Mouse (Mus musculus): ENCODE measurements around the gene Vapa. TPM values are rescaled to one million over a fixed set of nuclear protein-coding genes. Genes with fewer than 3 reads are reported as not detected.

Vapa gene
- polyA plus RNA-seq, 1 experiment = 174 TPM

- no peak for TF ChIP-seq GATA1 (IDR thresholded peaks at IDR 0.05; ENCODE audit: low read length)
Measured at GRCm38 (mm10) chr17:65639144-65639543, 25.8 kb upstream of the Vapa start.

DNA sequence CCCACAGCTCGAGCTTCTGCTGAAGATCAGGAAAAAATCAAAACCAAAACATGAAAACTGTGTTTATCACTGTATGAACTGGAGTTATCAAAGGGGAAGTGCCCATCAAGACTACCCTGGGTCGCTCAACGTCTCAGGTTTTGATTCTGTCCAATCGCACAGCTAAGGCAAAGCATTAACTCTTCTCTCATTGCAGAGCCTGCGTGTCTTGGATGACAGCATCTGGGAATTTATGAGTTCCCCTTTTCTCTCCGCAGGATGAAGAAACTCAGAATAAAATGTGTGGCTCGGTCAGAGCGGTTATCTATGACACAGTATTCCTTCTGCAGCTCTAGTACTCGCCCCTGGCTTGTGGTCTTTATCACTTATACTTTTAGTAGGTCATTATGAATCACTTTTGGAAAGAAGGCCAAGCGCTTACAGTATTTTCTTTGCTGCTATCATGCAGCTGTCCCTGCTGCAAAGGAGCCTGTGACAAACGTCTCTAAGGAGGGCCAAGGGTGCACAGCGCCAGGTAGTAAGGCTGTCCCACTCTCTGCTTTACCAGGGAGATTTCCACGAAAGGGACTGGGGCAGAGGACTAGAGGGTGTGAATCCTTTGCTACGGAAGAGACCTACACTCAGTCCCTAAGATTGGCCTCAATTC is 22.5 kb upstream of the Vapa start:
- TF ChIP-seq GATA1 (IDR thresholded peaks at IDR 0.05; ENCODE audit: low read length) = no peak

DNA sequence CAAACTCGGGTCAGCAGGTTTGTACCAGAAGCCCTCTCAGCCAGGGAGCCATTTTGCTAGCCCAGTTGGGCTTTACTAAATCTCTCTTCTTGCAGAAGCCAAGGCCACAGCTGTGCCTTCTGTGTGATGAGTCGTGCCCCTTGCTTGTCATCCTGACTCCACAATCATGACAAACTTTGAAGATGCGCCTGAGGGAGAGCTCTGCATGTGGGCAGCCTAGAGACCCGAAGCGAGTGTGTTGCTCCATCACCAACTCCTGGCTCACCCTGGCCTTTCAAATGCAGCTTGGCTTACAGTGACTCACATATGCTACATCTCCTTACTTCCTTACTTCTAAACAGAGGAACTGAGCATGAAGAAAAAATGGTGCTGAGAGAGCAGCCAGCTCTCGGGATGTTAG is 16.6 kb upstream of the Vapa start:
- TF ChIP-seq GATA1 (IDR thresholded peaks at IDR 0.05; ENCODE audit: low read length) = no peak

- no peak for TF ChIP-seq GATA1 (IDR thresholded peaks at IDR 0.05; ENCODE audit: low read length)
Measured at GRCm38 (mm10) chr17:65626301-65626700, 12.9 kb upstream of the Vapa start.

- TF ChIP-seq GATA1 (IDR thresholded peaks at IDR 0.05; ENCODE audit: low read length) = no peak
Measured at GRCm38 (mm10) chr17:65625563-65625962, 12.2 kb upstream of the Vapa start.

- no peak for TF ChIP-seq GATA1 (IDR thresholded peaks at IDR 0.05; ENCODE audit: low read length)
Measured at GRCm38 (mm10) chr17:65623130-65623529, 9.8 kb upstream of the Vapa start.

DNA sequence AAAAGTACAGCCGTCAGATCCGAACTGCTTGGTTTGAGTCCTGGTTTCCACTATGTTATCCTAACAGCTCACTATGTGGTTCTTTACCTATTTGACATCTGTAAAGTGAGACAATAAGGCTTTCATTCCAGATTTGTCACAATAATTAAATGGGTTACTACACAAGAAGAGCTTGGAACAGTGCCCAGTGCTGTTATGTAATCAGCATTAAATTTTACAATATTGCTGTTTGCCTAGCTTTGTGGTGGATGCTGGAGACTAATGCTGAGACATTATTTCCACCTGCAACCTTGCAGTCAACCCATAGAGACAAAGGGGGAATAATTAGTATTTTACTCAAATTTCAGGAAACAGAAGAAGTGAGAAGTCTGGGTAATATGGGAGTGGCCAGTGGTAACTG is 5.1 kb upstream of the Vapa start:
- no peak for TF ChIP-seq GATA1 (IDR thresholded peaks at IDR 0.05; ENCODE audit: low read length)

DNA sequence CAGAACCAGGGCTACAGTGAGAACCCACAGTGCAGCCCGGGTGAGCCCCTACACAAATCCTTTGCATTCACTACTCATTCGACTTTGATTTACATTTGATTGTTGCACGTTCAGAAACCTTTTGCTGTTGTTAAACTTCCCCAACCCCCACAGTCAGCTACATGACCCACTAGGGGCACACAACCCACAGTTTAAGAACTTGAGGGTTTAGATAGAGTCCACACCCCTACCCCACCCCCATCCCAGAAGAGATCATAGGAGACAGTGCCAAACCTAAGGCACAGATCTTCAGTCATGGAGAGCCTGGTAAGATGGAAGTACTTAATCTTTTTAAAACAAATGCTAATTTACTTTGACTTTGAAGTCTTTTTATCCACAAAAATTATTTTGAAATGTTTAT is 2.3 kb upstream of the Vapa start:
- TF ChIP-seq GATA1 (IDR thresholded peaks at IDR 0.05; ENCODE audit: low read length) = no peak

GRCm38 (mm10) chr17:65614431-65614830 is 1.1 kb upstream of the Vapa start:
- TF ChIP-seq GATA1 (IDR thresholded peaks at IDR 0.05; ENCODE audit: low read length) = no peak

DNA sequence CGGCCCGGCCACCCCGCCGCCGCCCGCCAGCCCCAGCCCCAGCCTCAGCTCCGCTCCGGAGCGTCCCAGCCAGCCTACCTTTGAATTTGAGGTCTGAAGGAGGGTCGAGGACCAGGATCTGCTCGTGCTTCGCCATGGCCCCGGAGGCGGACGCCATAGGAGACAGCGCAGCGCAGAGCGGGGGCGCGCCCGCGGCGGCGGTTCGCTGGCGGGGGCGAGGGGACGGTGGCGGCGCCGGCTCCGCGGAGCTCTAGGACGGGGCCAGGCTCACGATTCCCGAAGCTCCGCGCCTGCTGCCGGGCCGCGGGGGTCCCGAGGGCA is 253 bp downstream of the Vapa start:
- TF ChIP-seq GATA1 (IDR thresholded peaks at IDR 0.05; ENCODE audit: low read length) = no peak

DNA sequence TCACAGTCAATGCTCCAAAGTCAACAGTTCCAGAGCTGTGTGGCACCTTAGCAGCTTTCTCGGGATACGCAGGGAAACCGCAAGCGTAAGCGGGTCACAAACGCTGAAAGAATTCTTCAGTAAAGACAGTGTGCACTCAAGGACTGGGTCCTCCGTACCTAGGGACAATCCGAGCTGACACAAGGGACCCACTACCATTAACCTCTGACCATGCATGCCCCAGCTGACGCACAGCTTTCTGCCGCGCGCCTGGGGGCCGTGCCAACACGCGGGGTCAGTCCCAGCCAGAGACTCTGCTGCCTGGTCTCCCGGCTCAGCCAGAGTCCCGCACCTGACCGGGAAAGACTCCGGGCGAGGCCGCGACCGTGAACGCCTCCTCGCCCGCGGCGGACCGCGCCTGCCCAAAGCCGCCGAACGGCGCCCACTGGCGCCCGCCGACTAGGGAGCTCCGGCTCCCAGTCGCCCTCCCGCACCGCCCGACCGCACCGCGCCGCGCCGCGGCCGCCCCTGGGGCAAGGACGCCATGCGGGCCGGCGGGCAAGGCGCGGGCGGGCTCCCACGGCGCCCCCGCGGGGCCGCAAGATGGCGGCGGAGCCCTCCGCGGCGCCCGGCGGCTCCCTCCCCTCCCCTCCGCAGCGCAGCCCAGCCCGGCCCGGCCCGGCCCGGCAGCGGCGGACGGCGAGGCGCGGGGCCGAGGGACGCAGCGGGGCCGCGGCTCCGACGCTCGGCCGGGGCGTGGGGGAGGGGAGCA is 789 bp downstream of the Vapa start:
- TF ChIP-seq GATA1 (IDR thresholded peaks at IDR 0.05; ENCODE audit: low read length) = no peak

DNA sequence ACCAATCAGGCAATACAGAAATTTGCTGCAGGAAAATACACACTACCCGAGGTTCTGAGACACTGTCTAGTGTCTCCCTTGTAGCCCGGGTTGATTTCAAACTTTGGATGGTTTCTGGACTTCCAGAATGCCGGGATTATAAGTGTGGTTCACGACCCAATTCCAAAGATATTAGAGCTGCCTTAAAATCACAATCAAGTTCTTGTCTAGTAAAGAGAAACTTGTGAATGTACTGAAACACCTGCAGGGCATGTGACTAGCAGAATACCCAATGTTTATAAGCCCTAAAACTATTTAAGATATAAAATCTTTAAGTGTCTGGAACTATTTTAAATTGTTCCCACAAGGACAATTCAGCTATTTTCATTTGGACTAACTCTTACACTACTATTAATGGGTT is 1.6 kb downstream of the Vapa start:
- no peak for TF ChIP-seq GATA1 (IDR thresholded peaks at IDR 0.05; ENCODE audit: low read length)

GRCm38 (mm10) chr17:65608743-65609142 is 4.6 kb downstream of the Vapa start:
- TF ChIP-seq GATA1 (IDR thresholded peaks at IDR 0.05; ENCODE audit: low read length) = peak; percentile 77

- no peak for TF ChIP-seq GATA1 (IDR thresholded peaks at IDR 0.05; ENCODE audit: low read length)
Measured at GRCm38 (mm10) chr17:65608312-65608687, 5.1 kb downstream of the Vapa start.

GRCm38 (mm10) chr17:65607574-65608311 is 5.6 kb downstream of the Vapa start:
- TF ChIP-seq GATA1 (IDR thresholded peaks at IDR 0.05; ENCODE audit: low read length) = no peak

GRCm38 (mm10) chr17:65606014-65606413 is 7.3 kb downstream of the Vapa start:
- TF ChIP-seq GATA1 (IDR thresholded peaks at IDR 0.05; ENCODE audit: low read length) = peak; percentile 42

DNA sequence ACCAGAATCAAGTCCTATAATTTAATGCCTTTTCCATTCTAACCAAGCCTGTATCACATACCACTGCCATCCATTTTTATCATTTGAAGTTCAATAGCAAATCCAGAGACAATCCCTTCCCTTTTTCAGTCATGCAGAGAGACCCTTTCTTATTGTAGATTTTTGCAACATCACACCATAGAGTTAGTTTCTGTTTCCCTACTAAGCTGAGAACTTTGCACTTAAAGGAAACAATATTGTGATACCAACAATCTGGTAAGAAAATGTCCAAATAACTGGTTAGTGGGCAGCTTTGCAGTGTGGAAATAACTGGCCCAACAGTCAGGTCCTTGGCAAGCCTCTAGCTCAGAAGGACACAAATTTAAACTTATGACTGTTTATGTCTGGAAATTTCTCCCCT is 8.5 kb downstream of the Vapa start:
- no peak for TF ChIP-seq GATA1 (IDR thresholded peaks at IDR 0.05; ENCODE audit: low read length)

Data from G1E-ER4 (cell line).